Mouse (Mus musculus) lung, postnatal 0 days (tissue): ENCODE results near the gene Cd59a.

ENCODE experiments used
- CTCF ChIP-seq: IDR thresholded peaks from 2 replicates; pipeline ENCODE4 v1.5.1; 2016; ENCODE audit warnings: antibody characterized with exemption, mild to moderate bottlenecking
- EP300 ChIP-seq: IDR thresholded peaks from 2 replicates; pipeline ENCODE4 v1.6.1; 2016; ENCODE audit warnings: antibody characterized with exemption, mild to moderate bottlenecking, control low read depth

DNA sequence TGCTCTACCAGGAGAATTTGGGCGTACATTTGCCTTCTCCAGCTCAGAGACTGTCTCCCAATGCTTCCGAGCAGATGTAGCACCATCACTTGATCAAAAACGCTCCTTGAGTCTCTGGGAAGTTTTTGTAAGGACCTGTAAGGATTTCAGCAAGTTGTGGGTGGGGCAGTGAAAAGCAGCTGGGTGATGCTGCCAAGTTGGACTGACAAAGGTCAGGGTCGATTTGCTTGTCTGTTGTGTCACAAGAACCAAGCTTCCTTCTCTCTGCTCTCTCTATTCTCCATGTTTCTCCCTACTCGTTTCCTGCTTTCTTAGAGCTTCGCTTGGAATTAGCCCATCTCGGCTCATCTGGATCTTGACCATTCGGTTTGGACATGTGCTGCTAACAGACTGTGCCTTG lies 46.5 kb downstream of the Cd59a start:
- TF ChIP-seq CTCF, result no peak
- TF ChIP-seq EP300, result no peak
